Mouse (Mus musculus) midbrain, postnatal 0 days (tissue): ENCODE data around the gene Cux2. TPM values are rescaled to one million over a fixed set of nuclear protein-coding genes. Genes with fewer than 3 reads are reported as not detected.

Source experiments
- ATAC-seq: fragments of 200-750 bp; cut with Nextera tagmentation; 2 replicates; pipeline ENCODE4 v1.8.0; 2017; ENCODE audit warnings: moderate number of reproducible peaks, mild to moderate bottlenecking, moderate TSS enrichment, moderate library complexity; ENCODE audit not compliant: low FRiP score
- DNase-seq: peaks from one replicate; pipeline ENCODE4 v3.0.0-alpha.2; 2015; ENCODE audit warnings: low spot score
- H3K27ac ChIP-seq: fragments of 300-500 bp; sonication (generic); 2 replicates; pipeline ENCODE4 v1.5.1; 2014; ENCODE audit warnings: low read depth, mild to moderate bottlenecking, low read length, mixed read lengths
- H3K27me3 ChIP-seq: fragments of 300-500 bp; sonication (generic); 2 replicates; pipeline ENCODE4 v1.6.1; 2014; ENCODE audit warnings: low read length, control low read depth, mixed read lengths; ENCODE audit not compliant: insufficient read depth
- H3K36me3 ChIP-seq: fragments of 300-500 bp; sonication (generic); 2 replicates; pipeline ENCODE4 v1.6.1; 2014; ENCODE audit warnings: low read length, control low read depth, mixed read lengths; ENCODE audit not compliant: insufficient read depth
- H3K4me1 ChIP-seq: fragments of 300-500 bp; sonication (generic); 2 replicates; pipeline ENCODE4 v1.6.1; 2014; ENCODE audit warnings: mild to moderate bottlenecking, control low read depth, antibody characterized with exemption, low read length, mixed read lengths; ENCODE audit not compliant: insufficient read depth
- H3K4me2 ChIP-seq: fragments of 300-500 bp; sonication (generic); 2 replicates; pipeline ENCODE4 v1.6.1; 2014; ENCODE audit warnings: low read depth, mild to moderate bottlenecking, low read length, mixed read lengths; ENCODE audit not compliant: poor library complexity, severe bottlenecking
- H3K4me3 ChIP-seq: fragments of 300-500 bp; sonication (generic); 2 replicates; pipeline ENCODE4 v1.5.1; 2014; ENCODE audit warnings: low read depth, mild to moderate bottlenecking, low read length, moderate library complexity
- H3K9ac ChIP-seq: fragments of 300-500 bp; sonication (generic); replicated peaks from 2 replicates; pipeline ENCODE4 v1.6.1; 2014; ENCODE audit warnings: mild to moderate bottlenecking, low read length, moderate library complexity, mixed read lengths; ENCODE audit not compliant: poor library complexity, severe bottlenecking
- H3K9me3 ChIP-seq: fragments of 300-500 bp; sonication (generic); 2 replicates; pipeline ENCODE4 v1.6.1; 2016; ENCODE audit warnings: low read length, control low read depth
- CTCF ChIP-seq: IDR thresholded peaks from 2 replicates; pipeline ENCODE4 v1.5.1; 2016; ENCODE audit warnings: antibody characterized with exemption, mild to moderate bottlenecking
- WGBS: fragments of 180-500 bp; shearing (Covaris S2); extraction: QIAGEN DNeasy Blood & Tissue Kit; methylation state at CpG from one replicate; pipeline ENCODE4 v1.1.7; 2014; 5-methylcytosine and 5-hydroxymethylcytosine counted together
- polyA plus RNA-seq: library from polyadenylated mRNA; unstranded; fragments of >200 nt; fragmentation: Nextera tagmentation; extraction: Ambion mirVana; gene quantifications from 2 replicates; pipeline ENCODE4 v1.2.1, GENCODE M21; 2015
- total RNA-seq: library from RNA; depleted of rRNA; stranded (reverse); fragments of >200 nt; gene quantifications from 2 replicates; pipeline ENCODE4 v1.2.3, GENCODE M21; 2014

Gene Cux2
- total and polyA plus RNA-seq, 2 experiments from 2014 or later: 17.4 to 40.1 TPM

DNA sequence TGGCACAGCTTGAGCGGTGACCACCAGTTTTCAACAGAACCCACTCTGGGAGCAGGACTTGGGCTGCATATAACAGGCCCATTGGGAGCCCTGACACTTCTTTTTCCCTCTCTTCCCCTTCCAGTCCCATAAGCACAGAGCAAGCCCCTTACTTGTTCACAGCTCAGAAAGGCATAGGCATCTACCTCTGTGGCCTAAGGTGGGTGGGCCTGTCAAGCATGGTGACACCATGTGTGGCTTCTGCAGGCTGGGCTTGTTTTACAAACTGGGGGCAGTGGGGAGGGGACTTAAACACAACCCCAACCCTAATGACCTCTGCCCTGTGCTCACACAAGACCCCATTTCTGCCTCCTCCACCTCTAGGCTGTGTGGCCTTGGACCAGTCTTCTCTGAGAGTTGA, 226.2 kb downstream of the Cux2 start:
- 89% methylated on average over 1 of the region's 1 CpGs for WGBS
- no peaks in the 10 kb centered on the region for H3K9me3 ChIP-seq

GRCm38 (mm10) chr5:121822786-121823505, 227.0 kb downstream of the Cux2 start:
- H3K4me3 ChIP-seq: no peak overlapping the region
- H3K27me3 ChIP-seq: no peaks in the 10 kb centered on the region
- DNase-seq (no peak), ATAC-seq (no peak)
- 66% methylated on average over 7 of the region's 7 CpGs for WGBS
- no peak for TF ChIP-seq CTCF
- no peak overlapping the region for H3K4me2 ChIP-seq
- H3K9me3 ChIP-seq: no peaks in the 10 kb centered on the region
- H3K9ac ChIP-seq: peak overlapping the region; percentile 2; the same call in 1 of the 2 replicates
- no peak overlapping the region for H3K27ac ChIP-seq
- peaks cover 30% of the 10 kb centered on the region for H3K36me3 ChIP-seq
- no peaks in the 10 kb centered on the region for H3K4me1 ChIP-seq

More for the DNA sequence above, 226.2 kb downstream of the Cux2 start:
- Histone ChIP-seq H3K4me1 (peaks cover 3% of the 10 kb centered on the region; the same call in 1 of the 2 replicates), H3K9ac (no peak overlapping the region), H3K27ac (no peak overlapping the region), H3K4me2 (no peak overlapping the region), H3K36me3 (peaks cover 23% of the 10 kb centered on the region), H3K27me3 (no peaks in the 10 kb centered on the region), H3K4me3 (no peak overlapping the region)
- ATAC-seq (no peak), DNase-seq (no peak)
- TF ChIP-seq CTCF: no peak

GRCm38 (mm10) chr5:121821552-121821951, 228.3 kb downstream of the Cux2 start:
- no peak overlapping the region for H3K27ac ChIP-seq
- H3K4me3 ChIP-seq: no peak overlapping the region
- no peaks in the 10 kb centered on the region for H3K27me3 ChIP-seq
- peaks cover 42% of the 10 kb centered on the region for H3K36me3 ChIP-seq
- H3K4me1 ChIP-seq: no peaks in the 10 kb centered on the region
- no peak overlapping the region for H3K9ac ChIP-seq
- no peak overlapping the region for H3K4me2 ChIP-seq
- TF ChIP-seq CTCF: no peak
- 77% methylated on average over 5 of the region's 5 CpGs for WGBS
- no peaks in the 10 kb centered on the region for H3K9me3 ChIP-seq
- DNase-seq (no peak), ATAC-seq (no peak)

DNA sequence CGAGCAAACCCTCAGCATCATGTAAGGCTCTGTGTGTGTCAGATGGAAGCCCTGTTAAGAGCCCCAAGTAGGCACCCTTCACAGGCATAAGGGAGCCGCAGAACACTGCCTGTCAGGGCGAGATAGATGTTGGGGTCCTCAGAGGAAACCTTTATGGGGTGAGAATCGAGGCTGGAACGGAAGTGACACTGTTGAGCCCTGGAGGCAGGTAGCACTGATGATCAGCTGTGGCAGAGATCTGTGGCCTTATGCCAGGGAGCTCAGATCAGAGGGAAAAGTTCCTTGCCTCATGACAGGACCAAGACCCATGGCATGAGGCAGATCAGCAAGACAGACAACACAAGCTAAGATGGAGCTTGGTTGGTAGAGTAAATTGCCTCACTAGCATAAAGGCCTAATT, 228.8 kb downstream of the Cux2 start:
- TF ChIP-seq CTCF: no peak
- 91% methylated on average over 5 of the region's 5 CpGs for WGBS
- DNase-seq: no peak
- ATAC-seq: no peak
- no peak overlapping the region for H3K9ac ChIP-seq
- H3K36me3 ChIP-seq: peaks cover 46% of the 10 kb centered on the region
- no peak overlapping the region for H3K4me2 ChIP-seq
- no peak overlapping the region for H3K4me3 ChIP-seq
- H3K9me3 ChIP-seq: no peaks in the 10 kb centered on the region
- H3K27me3 ChIP-seq: no peaks in the 10 kb centered on the region
- no peak overlapping the region for H3K27ac ChIP-seq
- H3K4me1 ChIP-seq: no peaks in the 10 kb centered on the region

- no peak for DNase-seq
- peaks cover 50% of the 10 kb centered on the region for H3K36me3 ChIP-seq
- TF ChIP-seq CTCF: no peak
Observed at GRCm38 (mm10) chr5:121820657-121821056, 229.2 kb downstream of the Cux2 start.

GRCm38 (mm10) chr5:121820161-121820560, 229.7 kb downstream of the Cux2 start:
- TF ChIP-seq CTCF: no peak
- ATAC-seq (no peak), DNase-seq (no peak)
- WGBS: 86% methylated on average over 2 of the region's 2 CpGs
- Histone ChIP-seq H3K4me1 (no peaks in the 10 kb centered on the region), H3K4me2 (no peak overlapping the region), H3K9me3 (no peaks in the 10 kb centered on the region), H3K36me3 (peaks cover 50% of the 10 kb centered on the region), H3K4me3 (no peak overlapping the region), H3K27me3 (no peaks in the 10 kb centered on the region), H3K27ac (no peak overlapping the region), H3K9ac (no peak overlapping the region)

More at GRCm38 (mm10) chr5:121820657-121821056, 229.2 kb downstream of the Cux2 start:
- H3K9ac ChIP-seq: no peak overlapping the region
- H3K4me1 ChIP-seq: no peaks in the 10 kb centered on the region
- ATAC-seq: no peak
- H3K4me3 ChIP-seq: no peak overlapping the region
- WGBS: 89% methylated on average over 3 of the region's 3 CpGs
- no peak overlapping the region for H3K4me2 ChIP-seq
- no peaks in the 10 kb centered on the region for H3K27me3 ChIP-seq
- no peak overlapping the region for H3K27ac ChIP-seq
- H3K9me3 ChIP-seq: no peaks in the 10 kb centered on the region
